Comparison of ENCODE assay signal across 25 mouse cellular contexts in the genomic region with DNA sequence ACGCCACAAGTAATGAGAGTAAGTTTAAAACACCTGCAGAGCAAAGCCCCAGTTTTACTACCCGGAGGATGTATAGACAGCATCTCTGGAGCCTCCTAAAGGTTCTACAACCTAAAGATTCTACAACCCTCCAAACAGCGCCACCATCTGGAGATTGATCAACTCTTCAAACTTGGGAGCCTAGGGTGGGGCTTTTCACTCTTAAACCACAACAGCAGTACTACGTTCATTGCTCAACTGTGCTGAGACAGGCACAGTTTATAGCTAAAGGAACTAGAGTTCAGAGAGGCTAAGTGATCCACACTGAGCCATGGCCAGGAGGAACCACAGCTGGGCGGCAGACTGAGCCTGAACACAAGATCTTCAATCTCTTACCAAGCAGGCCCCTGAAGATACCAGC.
DNase-seq lines count a peak whose midpoint lies in the region; ATAC-seq and TF ChIP-seq lines count a peak whose summit lies in the region.
"Had no signal": no experiment of that assay in that cellular context is flagged by ENCODE, and none has a peak within 500 bp of the region (broad histone marks: within the 10 kb centered on the region; RNA-seq: fewer than 3 reads in every experiment).

No protein-coding gene starts in this region.

- DNase-seq in liver, embryonic 13.5 days: no peak
- no peak for DNase-seq in liver, embryonic 11.5 days (ENCODE audit: low spot score)
- peak; percentile 15 for DNase-seq in ES-E14 (ENCODE audit: low read depth, low spot score)
- peak; percentile 26 for DNase-seq in ZHBTc4 (ENCODE audit: low read depth, low spot score)
- no peak for DNase-seq in liver, postnatal 0 days
- DNase-seq in left cerebral cortex, adult 18-20 months (ENCODE audit: low spot score in 2 of 2): no peak
- DNase-seq in ovary, postnatal 10 days (ENCODE audit: low spot score): no peak
- no peak for DNase-seq in B cell, adult 2 months
- DNase-seq: adrenal gland, adult 8-10 months; cerebellum, adult 11 months; gastrocnemius, postnatal 10 days; heart, adult 2 months; kidney, adult 8-10 months; kidney, postnatal 36 days; left cerebral cortex, postnatal 4 days; lung, postnatal 36 days; thymus, postnatal 14 days had no signal

- no peak overlapping the region for H3K4me2 ChIP-seq in liver, embryonic 13.5 days
- H3K4me2 ChIP-seq in liver, embryonic 11.5 days: no peak overlapping the region
- H3K4me2 ChIP-seq in liver, postnatal 0 days (ENCODE audit: low read depth, low read length): no peak overlapping the region
- H3K4me2 ChIP-seq: embryonic facial prominence, embryonic 12.5 days; heart, embryonic 15.5 days; midbrain, embryonic 12.5 days; neural tube, embryonic 13.5 days had no signal

- no peaks in the 10 kb centered on the region for H3K36me3 ChIP-seq in liver, embryonic 13.5 days
- no peaks in the 10 kb centered on the region for H3K36me3 ChIP-seq in liver, embryonic 11.5 days (ENCODE audit: control insufficient read depth, insufficient read depth, low read length)
- H3K36me3 ChIP-seq in ES-E14 (ENCODE audit: control insufficient read depth, insufficient read depth, low read length, poor library complexity, severe bottlenecking): no peaks in the 10 kb centered on the region
- no peaks in the 10 kb centered on the region for H3K36me3 ChIP-seq in liver, postnatal 0 days (replicated peaks; ENCODE audit: insufficient read depth, low read length)
- H3K36me3 ChIP-seq: embryonic facial prominence, embryonic 12.5 days; G1E; midbrain, embryonic 12.5 days; neural tube, embryonic 13.5 days had no signal

- ATAC-seq in liver, embryonic 13.5 days (ENCODE audit: low read depth): 0 out of 2 replicates have a peak, but pooled peaks have one; percentile 17
- no peak for ATAC-seq in liver, embryonic 11.5 days (replicated peaks; ENCODE audit: low FRiP score)
- no peak for ATAC-seq in liver, postnatal 0 days
- ATAC-seq: forebrain, embryonic 14.5 days had no signal

- no peaks in the 10 kb centered on the region for H3K9me3 ChIP-seq in liver, embryonic 13.5 days (replicated peaks)
- no peaks in the 10 kb centered on the region for H3K9me3 ChIP-seq in liver, embryonic 11.5 days (ENCODE audit: control insufficient read depth, low read length)
- H3K9me3 ChIP-seq in ES-E14 (ENCODE audit: control insufficient read depth, insufficient read depth, low read depth, low read length): no peaks in the 10 kb centered on the region
- H3K9me3 ChIP-seq in liver, postnatal 0 days (ENCODE audit: low read length): no peaks in the 10 kb centered on the region; the same call in 1 of the 2 replicates
- H3K9me3 ChIP-seq: embryonic facial prominence, embryonic 12.5 days; heart, embryonic 15.5 days; midbrain, embryonic 12.5 days had no signal

- TF ChIP-seq CTCF in liver, postnatal 0 days (IDR thresholded peaks at IDR 0.05; ENCODE audit: low read depth): 0 out of 2 replicates have a peak, but pooled peaks have one; percentile 13

- in situ Hi-C loops in ES-E14 (cut with MboI; ENCODE audit: low sequenced_read_pairs in 2 of 2, unreplicated experiment in 2 of 2): no loop called here

- H3K9ac ChIP-seq in liver, embryonic 13.5 days: no peak overlapping the region
- H3K9ac ChIP-seq in liver, embryonic 11.5 days (ENCODE audit: low read depth, low read length): no peak overlapping the region
- H3K9ac ChIP-seq in ES-E14 (ENCODE audit: insufficient read depth, low read depth, low read length, poor library complexity, severe bottlenecking): no peak overlapping the region
- H3K9ac ChIP-seq in liver, postnatal 0 days (replicated peaks): no peak overlapping the region
- H3K9ac ChIP-seq: embryonic facial prominence, embryonic 12.5 days; heart, embryonic 15.5 days; midbrain, embryonic 12.5 days; neural tube, embryonic 13.5 days had no signal

- H3K27ac ChIP-seq in liver, embryonic 13.5 days: no peak overlapping the region
- H3K27ac ChIP-seq in liver, embryonic 11.5 days (ENCODE audit: low read depth, low read length): no peak overlapping the region
- no peak overlapping the region for H3K27ac ChIP-seq in ES-E14 (ENCODE audit: insufficient read depth, low read depth, low read length, poor library complexity, severe bottlenecking)
- no peak overlapping the region for H3K27ac ChIP-seq in liver, postnatal 0 days (ENCODE audit: low read depth)
- H3K27ac ChIP-seq: embryonic facial prominence, embryonic 12.5 days; heart, adult 2 months; heart, embryonic 15.5 days; left cerebral cortex, adult 2 months; midbrain, embryonic 12.5 days; neural tube, embryonic 13.5 days had no signal

- 43% methylated on average over 5 of the region's 5 CpGs for WGBS in liver, embryonic 13.5 days (ENCODE audit: insufficient replicate concordance)
- 60% methylated on average over 5 of the region's 5 CpGs for WGBS in liver, embryonic 11.5 days
- WGBS in liver, postnatal 0 days (ENCODE audit: insufficient replicate concordance): 52% methylated on average over 5 of the region's 5 CpGs

- no peak overlapping the region for H3K4me3 ChIP-seq in liver, embryonic 13.5 days (replicated peaks)
- H3K4me3 ChIP-seq in liver, embryonic 11.5 days (ENCODE audit: low read depth, low read length): no peak overlapping the region
- no peak overlapping the region for H3K4me3 ChIP-seq in ES-E14 (ENCODE audit: insufficient read depth in 1 of 2, low read depth in 1 of 2, low read length in 2 of 2, poor library complexity in 1 of 2, severe bottlenecking in 1 of 2)
- H3K4me3 ChIP-seq in liver, postnatal 0 days (ENCODE audit: low read depth, low read length): no peak overlapping the region
- H3K4me3 ChIP-seq: embryonic facial prominence, embryonic 12.5 days; erythroblast, embryonic 14.5 days; heart, adult 2 months; heart, embryonic 15.5 days; left cerebral cortex, adult 2 months; midbrain, embryonic 12.5 days; neural tube, embryonic 13.5 days had no signal

- no peaks in the 10 kb centered on the region for H3K27me3 ChIP-seq in liver, embryonic 13.5 days
- no peaks in the 10 kb centered on the region for H3K27me3 ChIP-seq in liver, embryonic 11.5 days (replicated peaks; ENCODE audit: control insufficient read depth, insufficient read depth, low read length)
- H3K27me3 ChIP-seq in liver, postnatal 0 days (ENCODE audit: insufficient read depth, low read length): no peaks in the 10 kb centered on the region
- H3K27me3 ChIP-seq: embryonic facial prominence, embryonic 12.5 days; heart, embryonic 15.5 days; midbrain, embryonic 12.5 days; neural tube, embryonic 13.5 days had no signal

- TF ChIP-seq EP300 in liver, postnatal 0 days (IDR thresholded peaks at IDR 0.05; ENCODE audit: low read depth): no peak

- peaks cover 17% of the 10 kb centered on the region for H3K4me1 ChIP-seq in liver, embryonic 13.5 days (replicated peaks)
- peaks cover 6% of the 10 kb centered on the region; the same call in 1 of the 2 replicates for H3K4me1 ChIP-seq in liver, embryonic 11.5 days (replicated peaks; ENCODE audit: control insufficient read depth, insufficient read depth, low read length)
- H3K4me1 ChIP-seq in ES-E14 (ENCODE audit: control insufficient read depth in 2 of 2, insufficient read depth in 2 of 2, low read length in 2 of 2, poor library complexity in 1 of 2): no peaks in the 10 kb centered on the region
- H3K4me1 ChIP-seq in liver, postnatal 0 days (ENCODE audit: insufficient read depth): no peaks in the 10 kb centered on the region
- H3K4me1 ChIP-seq: embryonic facial prominence, embryonic 12.5 days; heart, embryonic 15.5 days; midbrain, embryonic 12.5 days; neural tube, embryonic 13.5 days had no signal

TF ChIP-seq in ES-E14, 5 proteins besides CTCF, POLR2A, EP300 and RAD21:
- TF ChIP-seq MAFK (IDR thresholded peaks at IDR 0.05; ENCODE audit: insufficient read depth, low read depth, low read length) (no peak), ZNF384 (IDR thresholded peaks at IDR 0.05; ENCODE audit: low read depth, low read length) (no peak), CHD2 (IDR thresholded peaks at IDR 0.05; ENCODE audit: low read depth, low read length) (no peak), ZC3H11A (IDR thresholded peaks at IDR 0.05; ENCODE audit: borderline replicate concordance, low read depth, low read length) (no peak), HCFC1 (IDR thresholded peaks at IDR 0.05; ENCODE audit: borderline replicate concordance, insufficient read depth, low read length) (no peak)

Comparison
In these comparisons a context has a peak if more than half of its experiments do, and no peak if none do; other contexts are left out.
1. DNase-seq: peak in ES-E14 (single experiment) and ZHBTc4 (single experiment); none in liver, embryonic 13.5 days (single experiment), liver, embryonic 11.5 days (single experiment), liver, postnatal 0 days (single experiment), left cerebral cortex, adult 18-20 months (0 of 2), ovary, postnatal 10 days (single experiment) and B cell, adult 2 months (0 of 2).